Mouse (Mus musculus): Measurements from ENCODE around the gene C3.

C3 gene

DNA sequence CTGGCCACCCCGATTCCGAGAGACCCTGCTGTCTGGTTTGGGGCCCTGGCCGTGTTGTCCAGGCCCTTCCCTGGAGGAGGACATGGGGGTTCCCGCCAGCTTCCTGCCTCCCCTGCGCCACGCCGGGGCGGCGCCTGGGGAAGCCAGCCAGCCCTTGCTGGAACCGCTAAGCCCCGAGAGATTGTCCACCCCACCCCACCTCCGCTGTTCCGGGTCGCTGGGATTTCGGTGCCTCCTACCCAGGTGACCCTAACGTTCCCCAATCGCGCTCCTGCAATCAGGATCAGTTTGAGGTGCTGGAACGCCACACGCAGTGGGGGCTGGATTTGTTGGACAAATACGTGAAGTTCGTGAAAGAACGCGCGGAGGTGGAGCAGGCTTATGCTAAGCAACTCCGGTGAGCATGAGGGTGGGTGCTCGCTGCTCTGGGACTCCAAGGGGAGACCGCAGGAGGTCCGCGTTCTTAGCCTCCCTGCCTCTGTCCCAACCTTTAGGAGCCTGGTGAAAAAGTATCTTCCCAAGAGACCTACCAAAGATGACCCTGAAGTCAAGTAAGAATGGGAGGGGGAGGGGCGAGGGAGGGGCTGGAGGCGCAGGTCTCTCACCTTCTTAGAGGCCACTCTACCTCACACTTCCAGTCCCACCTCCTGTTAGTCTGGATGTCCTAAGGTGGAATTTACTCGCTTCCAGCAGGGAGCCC, 22.7 kb upstream of the C3 start:
- peak; percentile 19 for DNase-seq (ENCODE audit: low read depth, low spot score)

DNA sequence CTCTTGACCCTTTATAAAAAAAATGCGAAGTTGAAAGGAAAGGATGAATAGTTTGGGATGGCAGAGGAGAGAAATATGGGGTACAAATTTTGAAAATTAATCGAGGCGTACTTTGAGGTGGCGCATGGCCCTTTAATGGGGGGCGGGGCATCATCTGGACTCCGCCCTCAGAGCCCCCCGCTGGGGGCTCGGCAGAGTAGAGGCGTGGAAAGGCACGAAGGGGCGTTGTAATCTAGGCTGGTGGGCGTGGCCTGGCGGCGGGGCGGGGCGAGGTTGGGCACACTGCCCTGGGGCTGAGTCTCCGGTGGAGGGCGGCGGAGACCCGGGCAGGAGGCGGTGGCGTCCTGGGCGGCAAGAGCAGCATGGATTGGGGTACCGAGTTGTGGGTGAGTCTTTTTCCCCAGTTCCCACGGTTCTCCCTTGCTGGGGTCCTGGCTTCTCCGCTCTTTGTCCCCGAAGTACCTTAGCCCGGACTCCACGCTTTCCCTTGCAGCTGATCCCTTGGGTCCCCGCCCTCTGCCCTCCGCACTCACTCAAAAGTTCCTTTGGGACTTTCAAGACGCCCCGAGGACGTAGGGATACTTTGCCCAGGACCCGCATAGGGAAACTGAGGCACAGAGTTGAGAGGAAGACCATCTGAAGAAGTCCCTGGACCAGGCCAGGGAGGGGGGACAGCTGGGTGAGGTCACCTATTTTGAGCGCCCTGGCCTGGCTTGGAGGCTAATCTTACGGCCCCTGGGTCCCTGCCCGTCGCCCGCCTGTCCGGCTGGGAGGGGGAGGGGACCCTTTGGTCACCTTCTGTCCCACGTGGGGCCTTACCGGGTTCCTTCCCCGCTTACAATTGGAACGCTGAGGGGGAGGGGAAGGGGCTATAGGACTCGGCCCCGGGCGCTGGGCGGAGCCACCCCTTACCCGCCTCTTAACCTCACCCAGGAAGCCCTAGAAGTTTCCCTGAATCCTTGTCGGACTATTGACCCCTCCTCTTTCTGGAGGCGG, 21.5 kb upstream of the C3 start, which contains the start of gene Trip10:
Gene Trip10 (plus strand): TSS at position 270 of the 996 bp plus-strand sequence.
- DNase-seq (ENCODE audit: low read depth, low spot score): peak; percentile 92

DNA sequence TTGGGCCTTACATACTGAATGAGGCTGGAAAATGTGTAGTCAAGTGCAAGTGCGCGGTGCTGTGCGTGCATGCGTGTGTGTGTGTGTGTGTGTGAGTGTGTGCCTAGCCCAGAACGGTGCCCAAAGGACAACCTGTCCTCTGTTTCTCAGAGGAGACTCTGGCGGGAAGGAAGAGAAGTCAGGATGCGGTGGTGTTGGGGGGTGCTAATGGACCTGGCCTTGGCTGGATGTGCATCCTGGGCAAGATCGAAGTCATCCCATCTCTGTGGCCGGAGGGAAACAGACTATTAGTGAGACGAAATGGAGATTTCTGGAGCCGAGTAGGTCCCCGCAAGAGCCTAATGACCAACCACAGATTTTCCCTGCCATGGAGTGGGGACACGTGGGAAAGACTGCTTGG, 20.8 kb upstream of the C3 start:
- no peak for DNase-seq (ENCODE audit: low read depth, low spot score)

DNA sequence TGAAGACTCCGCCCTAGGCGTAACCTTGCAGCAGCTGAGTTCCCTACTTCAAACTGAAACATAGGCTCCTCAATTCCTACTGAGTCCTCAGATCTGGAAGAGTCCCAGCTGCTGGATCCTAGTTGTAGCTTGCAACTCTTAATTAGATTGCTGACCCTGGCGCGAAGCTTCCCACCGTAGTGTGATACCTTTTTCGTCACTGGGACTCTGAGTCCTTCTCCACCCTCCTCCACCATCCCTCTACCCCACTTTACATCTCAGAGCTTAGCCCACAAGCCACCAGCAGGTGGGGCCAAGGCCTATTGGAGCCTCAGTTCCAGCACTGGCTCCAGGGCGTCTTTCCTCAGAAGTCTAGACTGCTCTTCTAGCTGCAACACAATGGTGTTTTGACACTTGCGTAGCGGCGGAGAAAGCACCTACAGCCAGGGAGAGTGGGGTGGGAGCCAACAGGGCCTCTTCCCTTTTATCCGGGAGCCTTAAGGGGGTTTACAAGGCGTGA, 20.3 kb upstream of the C3 start, which contains the start of gene Gpr108:
Gene Gpr108 (minus strand): TSS at position 246 of the 499 bp plus-strand sequence.
- DNase-seq (ENCODE audit: low read depth, low spot score): peak; percentile 93

DNA sequence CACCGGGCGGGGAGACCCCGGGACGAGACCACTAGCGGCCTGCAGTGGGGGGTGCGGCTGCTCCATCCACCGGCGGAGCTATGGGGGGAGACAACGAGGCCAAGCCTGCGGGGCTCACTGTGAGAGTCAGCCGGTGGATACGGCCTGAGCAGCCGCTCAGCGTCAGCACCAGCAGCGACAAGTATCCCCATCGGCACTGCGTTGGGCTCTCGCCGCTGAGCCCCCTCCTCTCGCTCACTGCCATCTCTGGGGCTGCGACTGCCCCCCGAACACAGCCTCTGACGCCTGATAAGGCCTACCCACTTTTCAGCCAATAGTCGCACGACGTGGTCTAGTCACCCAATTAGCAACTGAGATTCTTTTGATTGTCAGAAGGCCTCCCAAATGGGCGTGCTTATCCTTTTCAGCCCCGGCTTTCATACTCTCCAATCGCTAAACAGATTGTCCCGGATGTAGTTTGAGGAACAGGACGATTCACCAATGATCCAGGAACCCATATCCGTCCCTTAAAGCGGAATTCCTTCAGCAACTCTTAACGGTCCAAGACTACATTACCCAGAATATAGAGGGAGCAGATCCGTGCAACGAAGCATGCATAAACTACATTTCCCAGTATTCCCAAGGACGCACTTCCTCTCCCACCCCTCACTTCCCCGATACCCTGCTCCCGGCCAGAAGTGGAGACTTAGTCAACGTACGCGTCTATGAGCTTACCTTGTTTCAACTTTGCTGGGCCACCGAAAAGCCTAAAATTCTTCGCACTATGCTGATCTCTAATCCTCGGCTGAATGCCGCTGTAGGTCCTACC, 19.7 kb upstream of the C3 start:
- peak; percentile 97 for DNase-seq (ENCODE audit: low read depth, low spot score)

DNA sequence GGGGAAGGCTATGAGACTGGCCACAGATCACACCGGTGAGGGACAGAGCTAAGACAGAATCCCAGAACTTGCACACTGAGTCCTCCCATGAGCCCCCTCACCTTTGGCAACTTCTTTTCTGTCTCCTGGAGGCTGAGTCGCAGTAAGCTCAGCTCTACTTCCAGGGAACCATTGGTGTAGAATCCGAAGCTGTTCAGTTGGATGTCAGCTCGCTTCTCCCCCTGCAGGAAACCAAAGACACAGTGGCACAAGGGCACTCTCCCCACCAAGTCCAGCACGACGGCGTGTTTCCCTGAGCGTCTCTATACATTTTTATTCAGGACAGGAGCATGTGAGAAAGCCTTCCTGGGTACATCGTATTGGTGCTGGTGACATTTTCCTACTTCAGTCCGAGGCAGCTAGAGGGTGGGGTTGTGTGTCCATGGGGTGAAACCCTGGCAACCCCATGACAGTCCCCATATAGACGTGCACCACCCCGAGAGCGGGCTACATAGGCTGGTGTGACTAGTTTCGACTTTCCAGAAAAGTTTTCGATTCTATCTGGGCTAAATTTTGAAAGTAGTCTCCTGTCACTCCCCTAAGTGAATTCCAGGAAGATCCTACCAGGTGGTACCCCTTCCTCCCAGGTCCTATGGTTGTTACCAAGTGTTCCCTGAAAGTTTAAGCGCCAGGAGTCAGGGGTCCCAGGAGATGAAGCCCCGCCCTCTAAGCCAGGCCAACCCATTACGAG, 18.9 kb upstream of the C3 start:
- DNase-seq (ENCODE audit: low read depth, low spot score): no peak

DNA sequence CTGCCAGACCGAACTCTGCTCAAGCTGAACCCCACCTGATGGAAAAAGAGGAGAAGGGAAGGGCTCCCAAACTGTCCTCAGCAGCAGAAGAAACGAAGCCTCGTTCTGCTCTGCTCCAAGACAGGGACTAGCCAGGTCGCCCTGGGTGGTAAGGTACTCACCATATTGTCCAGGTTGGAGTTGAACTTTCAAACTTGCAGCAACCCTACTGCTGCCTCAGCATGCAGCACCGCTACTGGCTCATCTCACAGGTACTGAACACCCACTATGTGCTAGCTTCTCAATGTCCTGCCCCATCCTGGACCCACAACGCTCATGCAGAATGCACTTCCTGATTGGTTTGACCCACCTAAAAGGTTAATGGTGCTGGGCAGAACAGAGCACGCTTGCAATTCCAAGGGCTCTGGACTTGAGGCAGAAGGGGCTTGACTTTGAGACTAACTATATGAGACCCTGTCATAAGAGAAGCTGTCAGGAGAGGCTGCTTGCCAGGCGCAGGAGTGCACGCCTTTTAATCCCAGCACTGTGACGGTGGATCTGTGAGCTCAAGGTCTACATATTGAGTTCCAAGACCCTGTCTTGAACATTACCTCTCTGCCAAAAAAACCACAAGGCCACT, 17.5 kb upstream of the C3 start:
- no peak for DNase-seq (ENCODE audit: low read depth, low spot score)

DNA sequence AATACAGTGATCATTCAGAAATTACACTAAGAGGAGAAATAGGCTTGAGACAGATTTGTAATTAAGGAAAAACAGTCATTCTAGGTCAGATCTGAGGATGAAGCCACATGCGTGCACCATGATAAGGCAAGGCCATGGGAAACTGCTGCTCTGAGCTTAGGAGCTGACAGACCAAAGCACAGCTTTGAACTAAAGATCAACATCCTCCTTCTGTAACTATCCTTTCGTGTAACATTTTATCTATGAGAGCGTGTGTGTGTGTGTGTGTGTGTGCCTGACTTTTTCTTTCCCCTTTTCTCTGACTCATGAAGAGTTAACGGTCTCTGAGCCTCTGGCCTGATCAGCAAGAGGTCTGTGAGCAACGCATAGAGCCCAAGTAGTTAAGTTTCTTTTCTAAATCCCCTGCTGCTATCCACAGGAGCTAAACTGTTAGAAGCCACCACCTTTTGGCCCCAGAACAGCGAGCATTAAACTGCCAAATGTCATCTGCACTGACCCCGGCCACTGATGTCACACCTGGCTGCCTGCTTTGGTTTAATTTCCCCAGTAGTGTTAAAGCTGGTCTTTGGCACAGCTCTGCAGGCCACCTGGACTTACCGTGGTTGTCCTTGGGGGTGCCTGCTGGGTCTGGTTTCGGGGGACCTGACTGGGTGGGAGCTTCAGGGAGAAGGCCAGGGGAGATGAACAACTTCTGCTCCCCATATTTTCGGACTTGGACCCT, 15.9 kb upstream of the C3 start:
- DNase-seq (ENCODE audit: low read depth, low spot score): no peak

DNA sequence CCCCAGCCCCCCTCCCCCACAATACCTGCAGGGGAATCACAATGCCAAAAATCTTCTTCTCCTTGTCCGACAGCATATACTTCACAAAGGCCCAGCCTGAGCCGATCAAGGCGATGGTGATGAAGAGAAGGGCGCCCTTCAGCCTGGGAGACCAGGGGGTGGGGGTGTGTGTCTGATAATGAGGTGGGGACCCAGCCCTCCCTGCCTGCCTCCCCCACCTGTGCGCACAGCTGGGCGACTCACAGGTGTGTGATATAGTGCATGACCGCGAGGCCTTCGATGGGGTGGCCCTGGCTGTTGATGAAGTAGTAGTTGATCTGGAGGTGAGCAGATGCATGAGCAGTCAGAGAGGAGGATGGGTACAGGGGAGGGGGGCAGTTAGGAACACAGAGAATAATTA, 9.2 kb upstream of the C3 start:
- DNase-seq (ENCODE audit: low read depth, low spot score): no peak

DNA sequence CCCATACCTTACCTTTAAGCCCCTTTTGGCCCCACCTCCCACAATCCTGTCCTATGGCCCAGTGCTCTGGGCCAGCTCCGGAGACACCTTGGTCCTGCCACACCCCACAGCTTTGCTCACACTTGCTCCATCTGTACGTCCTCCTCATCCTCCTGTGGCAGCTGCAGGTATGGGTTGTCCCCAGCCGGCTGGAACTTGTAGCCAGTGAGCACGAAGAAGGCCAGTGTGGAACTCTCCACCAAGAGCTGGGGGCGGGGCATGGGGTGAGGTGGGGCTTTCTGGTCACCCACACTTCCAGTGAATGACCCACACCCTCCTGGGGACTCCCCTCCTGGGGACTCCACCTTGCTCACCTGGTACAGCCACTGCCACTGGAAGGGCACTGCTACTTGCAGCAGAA, 7.9 kb upstream of the C3 start:
- DNase-seq (ENCODE audit: low read depth, low spot score): no peak

DNA sequence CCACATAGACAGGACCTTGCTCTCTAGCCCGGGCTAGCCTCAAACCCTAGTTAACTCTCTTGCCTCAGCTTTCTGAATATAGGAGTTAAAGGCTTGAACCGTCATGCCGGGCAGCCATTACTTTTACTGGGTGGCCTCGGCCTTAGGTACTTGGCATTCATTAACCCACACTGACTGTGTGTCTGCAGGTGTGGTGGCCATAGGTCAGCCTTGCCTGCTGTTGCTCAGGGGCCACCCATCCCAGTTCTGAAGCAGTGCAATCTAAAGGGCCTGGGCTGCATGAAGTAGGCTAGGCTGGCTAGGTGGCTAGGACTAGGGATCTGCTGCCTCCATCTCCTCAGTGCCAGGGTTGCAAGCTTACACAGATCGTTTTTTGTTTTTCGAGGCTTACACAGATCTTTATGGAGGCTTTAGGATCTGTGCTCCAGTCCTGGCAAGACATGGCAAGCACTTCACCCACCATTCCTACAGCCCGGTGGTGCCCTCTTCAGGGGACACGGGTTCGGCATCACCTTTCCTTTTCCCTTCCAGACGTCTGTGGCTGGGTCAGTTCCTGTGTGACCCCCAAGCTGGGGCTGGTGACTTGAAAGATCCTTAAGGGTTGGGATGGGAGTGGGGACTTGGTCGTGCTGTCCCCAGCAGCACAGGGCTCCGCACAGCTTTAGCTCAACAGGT, 6.5 kb upstream of the C3 start:
- DNase-seq (ENCODE audit: low read depth, low spot score): no peak

DNA sequence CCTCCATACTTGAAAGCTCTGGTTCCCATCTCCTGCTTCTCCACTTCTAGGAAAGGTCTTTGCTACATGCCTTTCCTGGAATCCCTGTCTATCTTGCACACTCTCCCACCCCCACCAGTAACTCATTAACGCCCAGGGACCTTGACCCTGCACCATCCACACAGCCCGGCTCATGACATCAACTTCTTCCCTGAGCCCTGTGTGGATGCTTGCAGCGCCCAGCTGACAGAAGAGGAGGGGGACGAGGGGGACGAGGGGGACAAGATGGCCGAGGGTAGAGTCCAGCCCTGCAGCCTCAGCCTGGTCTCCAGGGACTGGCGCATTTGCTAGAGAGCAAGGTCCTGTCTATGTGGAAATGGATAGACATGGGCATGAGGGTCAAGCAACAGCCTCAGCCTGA, 5.1 kb upstream of the C3 start:
- no peak for DNase-seq (ENCODE audit: low read depth, low spot score)

DNA sequence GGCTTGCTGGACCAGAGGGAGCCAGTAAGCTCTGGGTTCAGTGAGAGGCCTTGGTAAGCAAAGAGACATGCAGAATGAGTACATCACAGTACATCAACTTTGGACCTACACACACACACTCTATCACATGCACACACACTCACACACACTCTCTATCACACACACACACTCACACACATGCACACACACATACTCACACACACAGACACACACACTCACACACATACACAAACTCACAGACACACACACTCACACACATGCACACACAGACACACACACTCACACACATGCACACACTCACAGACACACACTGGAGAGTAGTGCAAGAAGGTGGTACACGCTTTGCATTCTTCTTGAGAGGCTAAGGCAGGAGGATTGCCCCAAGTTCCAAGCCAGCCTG, 4.3 kb upstream of the C3 start:
- DNase-seq (ENCODE audit: low read depth, low spot score): no peak

DNA sequence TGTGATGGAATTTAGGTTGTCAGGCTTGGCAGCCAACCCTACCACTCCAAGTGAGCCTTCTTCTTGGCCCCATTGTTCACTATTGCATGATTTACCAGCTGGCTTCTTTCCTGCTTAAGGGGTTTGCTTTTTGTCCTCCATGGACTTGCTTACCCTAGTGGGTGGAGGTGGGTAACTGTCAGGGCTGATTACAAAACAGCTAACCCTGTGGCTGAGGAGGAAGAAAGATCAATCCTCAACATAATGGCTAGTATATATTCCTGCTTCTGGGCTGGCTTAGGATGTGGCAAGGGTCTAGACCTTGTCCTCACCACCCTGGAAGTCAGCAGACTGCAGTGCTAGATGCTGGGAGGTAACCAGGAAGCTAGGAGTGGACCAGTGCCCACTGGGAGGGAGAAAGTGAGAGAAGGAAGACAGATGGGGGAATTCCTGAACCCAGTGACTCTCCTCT, 3.4 kb upstream of the C3 start:
- no peak for DNase-seq (ENCODE audit: low read depth, low spot score)

DNA sequence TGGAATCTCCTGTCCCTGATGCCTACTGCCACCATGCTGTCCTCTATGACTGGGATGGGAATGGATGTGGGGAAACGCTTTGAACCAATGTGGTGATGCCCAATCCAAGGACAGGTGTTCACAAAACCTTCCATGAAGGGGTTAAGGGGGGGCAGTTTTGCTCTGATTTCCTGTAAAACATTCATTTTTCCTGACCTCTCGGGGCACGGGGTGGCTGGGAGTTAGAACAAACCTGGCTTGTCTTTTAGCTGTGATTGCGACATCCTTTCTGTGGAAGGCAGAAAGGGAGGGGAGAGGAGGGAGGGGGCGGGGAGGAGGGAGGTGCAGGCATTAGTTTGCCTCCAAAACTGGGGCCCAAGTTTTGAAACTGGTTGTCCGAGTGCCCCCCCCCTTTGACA, 2.8 kb upstream of the C3 start:
- DNase-seq (ENCODE audit: low read depth, low spot score): no peak

DNA sequence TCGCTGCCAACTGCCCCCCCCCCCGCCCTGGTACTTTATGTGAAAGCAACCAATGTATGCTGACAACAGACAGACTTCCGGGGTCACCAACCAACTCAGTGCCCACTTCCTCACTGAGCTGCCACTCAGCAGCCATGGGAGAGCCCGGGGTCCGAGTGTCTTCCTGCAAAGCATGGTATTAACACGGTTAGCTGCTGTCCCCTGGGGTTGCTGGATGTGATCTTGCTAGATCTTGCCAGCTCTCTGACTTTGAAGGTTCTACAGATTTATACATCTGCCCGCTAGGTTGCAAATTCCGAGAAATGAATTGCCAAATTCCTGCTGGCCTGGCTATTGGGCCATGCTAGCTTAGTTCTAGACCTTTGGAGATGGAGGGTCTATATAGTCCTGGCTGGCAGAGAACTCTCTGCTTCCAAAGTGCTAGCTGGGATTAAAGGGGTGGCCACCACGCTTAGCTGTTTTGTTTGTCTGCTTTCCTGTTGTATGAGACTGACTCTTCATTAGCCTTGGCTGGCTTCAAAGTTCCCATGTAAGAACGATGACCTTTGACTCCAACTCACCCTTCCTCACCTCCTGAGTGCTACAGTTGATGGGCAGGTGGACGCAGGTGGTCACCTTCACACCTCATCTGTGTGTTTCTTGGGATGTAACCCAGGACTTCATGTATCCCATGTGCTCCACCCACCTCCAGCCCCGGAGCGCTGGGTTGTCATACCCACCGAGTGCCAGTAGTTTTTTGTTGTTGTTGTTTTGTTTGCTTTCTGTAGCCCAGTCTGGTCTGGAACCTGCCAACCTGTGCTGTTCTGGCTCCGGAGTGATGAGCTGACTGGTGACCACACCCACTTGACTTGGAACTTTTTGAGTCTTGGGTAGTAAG, 2.2 kb upstream of the C3 start:
- no peak for DNase-seq (ENCODE audit: low read depth, low spot score)

DNA sequence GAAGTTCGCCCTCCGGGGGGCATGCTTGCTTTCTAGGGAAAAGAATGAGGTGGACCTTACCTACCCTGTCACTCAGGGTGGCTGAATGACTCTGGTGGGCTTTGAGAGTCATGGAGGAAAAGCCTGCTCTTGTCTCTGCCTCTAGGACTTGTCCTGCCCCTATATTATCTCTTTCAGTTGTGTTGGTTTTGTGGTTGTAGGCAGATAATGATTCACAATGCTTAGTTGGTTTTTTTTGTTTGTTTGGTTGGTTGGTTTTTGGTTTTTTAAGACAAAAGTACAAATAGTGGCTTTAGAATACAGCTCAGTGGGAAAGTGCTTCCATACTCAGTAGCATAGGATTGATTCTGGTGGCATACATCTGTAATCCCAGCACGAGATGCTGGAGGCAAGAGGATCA, 937 bp upstream of the C3 start:
- no peak for DNase-seq (ENCODE audit: low read depth, low spot score)

DNA sequence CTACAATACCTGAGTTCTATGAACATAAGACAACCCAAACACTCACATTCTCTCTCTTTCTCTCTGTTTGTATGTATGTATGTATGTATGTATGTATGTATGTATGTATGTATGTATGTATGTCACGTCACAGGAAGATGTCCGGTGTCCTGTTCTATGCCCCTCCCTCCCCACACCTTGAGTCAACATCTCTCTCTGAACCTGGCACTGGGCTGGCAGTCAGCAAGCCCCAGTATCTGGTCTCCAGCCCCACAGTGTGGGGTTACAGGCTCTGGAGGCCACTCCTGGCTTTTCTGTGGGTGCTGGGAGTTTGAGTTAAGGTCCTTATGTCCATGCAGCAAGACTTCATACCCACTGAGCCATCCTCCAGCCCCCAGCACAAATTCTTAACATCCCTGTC, 468 bp downstream of the C3 start:
- DNase-seq (ENCODE audit: low read depth, low spot score): no peak
